Mouse (Mus musculus) MEL (cell line): ENCODE measurements around the gene Acox3.

Experiments used
- CTCF ChIP-seq, 3 experiments: IDR thresholded peaks in 2 of 3; conservative IDR thresholded peaks in 1 of 3; 2 replicates each; pipeline ENCODE4 v1.5.1; 2011 to 2012; ENCODE audit warnings: low read length in 3 of 3, low read depth in 2 of 3, mild to moderate bottlenecking in 2 of 3, improper control_type of control experiment in 1 of 3, inconsistent platforms in 1 of 3, mixed read lengths in 1 of 3, moderate library complexity in 1 of 3; ENCODE audit not compliant: control insufficient read depth in 1 of 3, insufficient read depth in 1 of 3, poor library complexity in 1 of 3, severe bottlenecking in 1 of 3
- MYC ChIP-seq: IDR thresholded peaks from 2 replicates; pipeline ENCODE4 v1.6.1; 2011; ENCODE audit warnings: low read depth, mild to moderate bottlenecking, low read length, improper control_type of control experiment, moderate library complexity
- NRF1 ChIP-seq: IDR thresholded peaks from 2 replicates; pipeline ENCODE4 v1.6.1; 2014; ENCODE audit warnings: low read depth, mild to moderate bottlenecking, inconsistent platforms, low read length, improper control_type of control experiment, moderate library complexity; ENCODE audit not compliant: poor library complexity, insufficient read depth, severe bottlenecking
- POLR2A ChIP-seq, 2 experiments: IDR thresholded peaks; 2 replicates each; pipeline ENCODE4 v1.6.1; 2011 to 2012; ENCODE audit warnings: low read length in 2 of 2, mild to moderate bottlenecking in 2 of 2, control low read depth in 1 of 2, improper control_type of control experiment in 1 of 2, low read depth in 1 of 2, moderate library complexity in 1 of 2; ENCODE audit not compliant: control insufficient read depth in 1 of 2, insufficient read depth in 1 of 2, poor library complexity in 1 of 2
- POLR2AphosphoS2 ChIP-seq: IDR thresholded peaks from 2 replicates; pipeline ENCODE4 v1.6.1; 2011; ENCODE audit warnings: low read length, improper control_type of control experiment
- TAL1 ChIP-seq: IDR thresholded peaks from 2 replicates; pipeline ENCODE4 v1.6.1; 2012; ENCODE audit warnings: mild to moderate bottlenecking, inconsistent platforms, low read length, moderate library complexity, mixed read lengths
- TCF12 ChIP-seq: IDR thresholded peaks from 2 replicates; pipeline ENCODE4 v1.6.1; 2014; ENCODE audit warnings: low read depth, mild to moderate bottlenecking, inconsistent platforms, low read length, improper control_type of control experiment, moderate library complexity
- USF1 ChIP-seq: IDR thresholded peaks from 2 replicates; pipeline ENCODE4 v1.6.1; 2014; ENCODE audit warnings: low read depth, mild to moderate bottlenecking, inconsistent platforms, low read length, improper control_type of control experiment, moderate library complexity
- ZNF384 ChIP-seq: IDR thresholded peaks from 2 replicates; pipeline ENCODE4 v1.6.1; 2012; ENCODE audit warnings: low read depth, mild to moderate bottlenecking, inconsistent platforms, low read length, improper control_type of control experiment

DNA sequence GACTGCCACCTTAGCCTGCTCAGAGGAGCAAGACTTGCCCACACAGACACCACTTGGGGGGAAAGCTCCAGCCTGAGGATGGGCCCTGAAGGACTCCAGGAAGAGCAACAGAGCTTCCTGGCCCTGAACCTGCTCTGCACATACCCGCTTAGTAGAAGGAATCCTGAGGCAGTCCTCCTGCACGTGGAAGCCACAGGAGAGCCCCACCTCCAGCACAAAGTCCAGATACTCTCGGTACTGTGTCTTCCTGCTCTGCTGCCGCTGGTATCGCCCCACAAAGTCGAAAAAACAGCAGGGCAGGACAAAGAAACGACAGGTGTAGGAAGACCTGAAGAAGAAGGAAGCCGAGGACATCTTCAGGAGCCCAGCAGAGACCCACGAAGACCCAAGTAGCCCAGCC lies 17.6 kb upstream of the Acox3 start:
- TF ChIP-seq TCF12, result no peak
- no peak for TF ChIP-seq CTCF (IDR thresholded peaks at IDR 0.05 in 2 of 3, conservative IDR thresholded peaks at IDR 0.05 in 1 of 3; ENCODE audit: control insufficient read depth in 1 of 3, insufficient read depth in 1 of 3, low read depth in 2 of 3, low read length in 3 of 3, poor library complexity in 1 of 3, severe bottlenecking in 1 of 3)
- TF ChIP-seq USF1, result no peak
- TF ChIP-seq MYC, result no peak
- TF ChIP-seq NRF1, result no peak
- TF ChIP-seq POLR2A (IDR thresholded peaks at IDR 0.05; ENCODE audit: control insufficient read depth in 1 of 2, insufficient read depth in 1 of 2, low read depth in 1 of 2, low read length in 2 of 2, poor library complexity in 1 of 2), result no peak
- TF ChIP-seq ZNF384, result no peak
- TF ChIP-seq POLR2AphosphoS2, result no peak
- TF ChIP-seq TAL1, result no peak
